Mouse (Mus musculus): ENCODE measurements at regions not wholly inside any gene's neighbourhood (a gene's known extent, or its start where the extent isn't known, plus 50 kb on each side); places are given as distances from the start of the nearest gene placed in this dataset.
"Not testable (repeated sequence)": the region's sequence is repeated elsewhere in the genome, so short reads cannot be mapped to it uniquely, and the experiment has no call there.

DNA sequence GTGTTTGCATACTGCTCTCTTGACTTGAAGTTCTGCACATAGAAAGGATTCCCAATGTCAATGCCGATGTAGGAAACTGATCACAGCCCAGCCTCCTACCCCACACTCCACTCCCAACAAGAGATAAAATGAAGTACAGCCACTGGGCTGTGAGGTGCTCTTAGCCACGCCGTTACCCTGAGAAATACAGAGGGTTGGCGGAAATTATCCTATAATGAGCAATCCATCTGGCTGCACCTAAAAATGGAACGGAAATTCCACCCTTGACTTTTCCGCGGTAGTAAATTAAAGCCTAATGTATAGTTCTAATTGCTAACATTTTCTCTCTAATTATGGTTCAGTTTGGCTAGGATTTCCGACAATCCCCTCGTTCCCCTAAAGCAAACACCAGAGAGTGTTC lies 97.2 kb upstream of the Otx2 start:
- intact Hi-C loops (cut with DNase I), result no loop called here
- DNase-seq (ENCODE audit: extremely low spot score in 1 of 2, low spot score in 2 of 2), result no peak

DNA sequence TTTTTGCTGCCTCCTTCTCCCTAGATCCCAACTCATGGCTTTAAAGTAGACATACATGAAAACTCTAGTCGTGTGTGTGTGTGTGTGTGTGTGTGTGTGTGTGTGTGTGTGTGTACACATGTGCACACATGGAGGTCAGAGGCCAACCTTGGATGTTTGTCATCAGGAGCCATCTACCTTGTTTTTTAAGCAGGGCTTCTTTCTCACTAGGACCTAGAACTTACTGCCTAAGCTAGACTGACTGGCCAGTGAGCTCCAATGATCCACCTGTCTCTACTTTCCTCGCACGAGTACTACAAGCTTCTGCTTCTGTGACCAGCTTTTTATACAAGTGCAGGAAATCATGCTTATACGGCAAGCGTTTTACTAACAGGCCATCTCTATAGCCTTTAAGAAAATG lies 89.1 kb upstream of the Otx2 start:
- DNase-seq (ENCODE audit: extremely low spot score in 1 of 2, low spot score in 2 of 2), result no peak
- intact Hi-C loops (cut with DNase I), result no loop called here

DNA sequence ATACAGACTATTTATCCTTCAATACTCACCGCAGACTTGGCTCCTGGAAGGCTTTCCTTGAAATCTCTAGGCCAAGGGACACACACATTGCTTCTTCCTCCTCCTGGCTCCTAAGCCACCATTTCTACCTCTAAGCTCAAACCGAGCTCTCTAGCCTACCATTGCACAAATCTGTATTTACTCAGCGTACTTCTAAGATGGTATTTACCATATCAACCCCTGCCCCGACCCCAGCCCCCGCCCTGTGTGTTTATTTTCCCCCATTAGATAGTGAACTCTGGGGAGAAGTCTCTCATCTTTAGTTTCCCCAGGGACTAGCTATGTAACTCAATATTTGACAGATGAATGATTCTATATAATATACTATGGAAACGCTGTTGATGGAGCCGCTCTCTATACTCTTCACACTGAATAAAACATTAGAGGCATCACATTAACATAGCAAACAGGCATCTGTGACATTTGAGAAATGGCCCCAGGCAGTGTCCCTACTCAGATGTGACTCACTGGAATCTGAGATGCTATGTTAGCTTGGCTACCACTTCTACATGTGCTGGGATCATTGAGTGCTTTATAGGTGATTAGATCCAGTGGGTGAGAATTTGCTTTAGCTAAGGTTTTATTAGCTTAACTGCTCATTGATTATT lies 87.5 kb upstream of the Otx2 start:
- DNase-seq (ENCODE audit: extremely low spot score in 1 of 2, low spot score in 2 of 2), result no peak

DNA sequence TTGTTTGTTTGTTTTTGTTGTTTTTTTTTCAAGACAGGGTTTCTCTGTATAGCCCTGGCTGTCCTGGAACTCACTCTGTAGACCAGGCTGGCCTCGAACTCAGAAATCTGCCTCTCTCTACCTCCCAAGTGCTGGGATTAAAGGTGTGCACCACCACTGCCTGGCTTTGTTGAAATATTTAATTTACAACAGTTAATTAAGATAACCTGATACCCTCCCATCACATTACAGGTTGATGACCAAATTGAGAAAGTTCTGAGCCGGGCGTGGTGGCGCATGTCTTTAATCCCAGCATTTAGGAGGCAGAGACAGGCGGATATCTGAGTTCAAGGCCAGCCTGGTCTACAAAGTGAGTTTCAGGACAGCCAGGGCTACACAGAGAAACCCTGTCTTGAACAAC lies 81.5 kb upstream of the Otx2 start:
- DNase-seq (ENCODE audit: extremely low spot score in 1 of 2, low spot score in 2 of 2); intact Hi-C loops (cut with DNase I): not testable (repeated sequence)

More for the DNA sequence above, 87.5 kb upstream of the Otx2 start:
- intact Hi-C loops (cut with DNase I), result no loop called here

GRCm38 (mm10) chr14:48754080-48754720 lies 80.6 kb upstream of the Otx2 start:
- intact Hi-C loops (cut with DNase I), result no loop called here
- DNase-seq (ENCODE audit: extremely low spot score in 1 of 2, low spot score in 2 of 2), result no peak

DNA sequence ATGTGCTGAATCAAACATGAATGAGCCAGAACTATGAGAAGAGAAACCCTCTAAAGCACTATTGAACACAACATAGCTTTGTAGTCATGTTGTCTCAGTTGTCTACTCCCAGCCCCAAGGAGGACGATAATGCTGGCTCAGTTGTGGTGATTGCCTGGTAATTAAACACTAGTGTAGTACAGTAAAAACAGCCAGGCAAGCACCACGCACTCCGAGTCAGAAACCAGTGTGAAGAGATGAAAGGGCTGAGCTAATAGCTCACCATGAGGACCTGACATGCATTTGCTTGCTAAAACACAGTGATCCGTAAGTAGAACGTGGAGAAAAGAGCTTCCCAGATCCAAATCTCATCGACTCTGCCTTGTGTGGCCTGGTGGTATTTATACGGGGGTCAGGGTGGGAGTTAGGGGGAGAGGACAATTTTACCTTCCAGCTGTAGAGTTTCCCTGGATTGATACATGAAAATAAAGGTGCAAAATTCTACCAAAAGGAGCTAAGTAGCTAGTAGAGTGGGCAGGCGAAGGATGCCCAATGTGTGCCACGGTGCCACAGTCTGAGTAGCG lies 80.0 kb upstream of the Otx2 start:
- DNase-seq (ENCODE audit: extremely low spot score in 1 of 2, low spot score in 2 of 2), result no peak
- intact Hi-C loops (cut with DNase I), result no loop called here

GRCm38 (mm10) chr14:48753084-48753483 lies 79.5 kb upstream of the Otx2 start:
- intact Hi-C loops (cut with DNase I), result no loop called here

GRCm38 (mm10) chr14:48752579-48752905 lies 78.9 kb upstream of the Otx2 start:
- intact Hi-C loops (cut with DNase I), result no loop called here
- DNase-seq (ENCODE audit: extremely low spot score in 1 of 2, low spot score in 2 of 2), result no peak

More at GRCm38 (mm10) chr14:48753084-48753483, 79.5 kb upstream of the Otx2 start:
- no peak for DNase-seq (ENCODE audit: extremely low spot score in 1 of 2, low spot score in 2 of 2)

DNA sequence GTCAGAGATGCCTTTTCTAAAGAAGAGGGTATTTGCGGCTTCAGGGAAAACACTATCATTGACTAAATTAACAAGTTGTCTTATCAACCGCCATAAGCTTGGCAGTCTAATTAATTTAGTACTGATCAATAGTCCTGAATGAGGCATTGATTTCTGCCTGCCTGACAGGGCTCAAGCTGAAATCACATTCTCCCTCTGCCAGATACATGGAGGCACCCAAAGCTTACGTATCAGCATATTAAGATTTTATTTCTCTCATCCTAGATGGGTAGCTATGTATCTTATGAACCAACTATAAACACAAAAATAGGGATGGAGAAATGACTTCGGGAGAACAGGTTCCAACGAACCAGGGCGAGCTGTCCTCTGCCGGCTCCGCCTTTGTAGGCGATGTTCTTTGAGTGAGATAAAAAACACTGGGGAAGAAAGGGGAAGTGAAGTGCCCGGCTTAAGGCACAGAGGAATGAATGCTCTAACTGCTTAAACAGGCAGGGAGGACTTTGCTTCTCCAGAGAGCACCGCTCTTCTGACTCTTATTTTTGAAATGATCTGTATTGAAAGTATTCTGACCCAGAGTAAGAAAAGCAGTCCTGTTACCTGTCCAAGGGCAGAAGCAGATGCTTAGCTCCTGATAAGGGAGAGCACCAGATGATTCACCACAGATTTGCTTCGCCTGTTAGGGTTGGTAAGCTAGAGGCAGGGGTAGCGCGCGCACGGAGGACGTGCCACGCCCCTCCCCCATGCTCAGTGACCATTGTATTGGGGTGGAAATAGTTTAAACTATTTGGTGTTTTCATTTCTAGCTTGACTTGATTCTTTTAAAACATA lies 78.3 kb upstream of the Otx2 start:
- DNase-seq (ENCODE audit: extremely low spot score in 1 of 2, low spot score in 2 of 2), result peak in 1 of 2 experiments; percentile 17
- intact Hi-C loops (cut with DNase I), result no loop called here

DNA sequence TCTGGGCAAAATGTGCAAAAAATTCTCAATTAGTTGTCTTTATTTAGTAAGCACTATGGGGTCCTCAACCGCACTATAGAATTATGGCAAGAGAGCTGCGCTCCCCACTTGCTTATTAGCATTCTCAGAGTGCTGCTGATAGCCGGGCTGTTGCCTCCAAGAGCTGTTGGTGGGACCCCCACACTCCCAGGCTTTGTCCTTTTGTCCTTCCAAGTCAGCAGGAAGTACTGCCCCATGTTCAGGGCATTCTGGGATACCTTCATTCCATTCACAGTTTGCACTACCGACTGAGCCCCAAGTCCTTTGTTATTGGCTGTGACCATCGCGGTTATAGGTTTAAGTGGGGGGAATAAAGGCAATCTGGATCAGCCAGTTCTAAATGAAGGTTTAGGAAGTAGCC lies 77.4 kb upstream of the Otx2 start:
- DNase-seq (ENCODE audit: extremely low spot score in 1 of 2, low spot score in 2 of 2), result no peak
- intact Hi-C loops (cut with DNase I), result no loop called here

DNA sequence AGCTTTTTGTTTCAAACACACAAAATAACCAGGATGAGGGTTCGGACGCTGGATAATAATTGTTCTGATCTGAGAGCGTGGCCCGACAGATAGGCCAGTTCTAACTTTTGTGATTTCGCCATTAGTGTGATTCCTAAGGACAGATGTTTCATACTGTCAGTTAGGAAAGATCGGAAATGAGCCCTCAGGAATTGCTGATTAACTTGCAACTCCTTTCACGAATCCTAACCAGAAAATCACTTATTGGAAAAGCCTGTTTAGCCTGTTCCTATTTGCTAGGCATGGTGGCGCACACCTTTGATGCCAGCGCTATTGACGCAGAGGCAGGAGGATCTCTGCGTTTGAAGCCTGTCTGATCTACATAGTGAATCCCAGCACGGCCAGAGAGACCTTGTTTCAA lies 75.4 kb upstream of the Otx2 start:
- intact Hi-C loops (cut with DNase I), result no loop called here
- no peak for DNase-seq (ENCODE audit: extremely low spot score in 1 of 2, low spot score in 2 of 2)

GRCm38 (mm10) chr14:48747936-48748335 lies 74.3 kb upstream of the Otx2 start:
- intact Hi-C loops (cut with DNase I), result no loop called here
- no peak for DNase-seq (ENCODE audit: extremely low spot score in 1 of 2, low spot score in 2 of 2)

DNA sequence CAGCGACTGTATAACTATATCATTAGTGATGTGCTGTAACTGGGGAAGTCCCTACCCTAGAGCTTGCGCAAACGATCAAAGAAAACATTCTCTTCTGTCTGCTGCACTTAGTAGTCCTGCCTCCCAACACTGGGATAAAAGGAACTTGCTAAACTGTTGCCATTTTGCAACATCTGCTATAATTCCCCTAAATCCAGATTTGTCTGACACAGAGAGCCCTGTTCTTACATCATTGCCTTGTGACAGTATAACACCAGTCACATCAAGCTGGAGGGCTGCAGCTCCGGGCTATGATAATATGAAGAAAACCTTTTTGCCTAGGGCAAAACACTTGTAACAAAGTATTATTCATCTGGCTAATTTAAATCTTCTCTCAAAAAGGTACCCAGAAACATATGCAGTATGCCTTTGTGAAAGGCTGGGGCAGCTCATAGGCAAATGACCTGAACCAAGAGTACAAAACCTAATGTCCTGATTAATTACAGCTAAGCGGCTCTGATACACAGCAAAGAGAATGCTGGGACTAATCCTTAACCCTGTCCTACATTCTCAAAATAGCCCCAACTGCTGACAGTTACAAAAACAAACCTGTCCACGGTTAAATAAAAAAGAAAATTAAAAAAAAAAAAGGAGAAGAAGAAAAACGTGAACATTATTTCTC lies 67.5 kb upstream of the Otx2 start:
- no peak for DNase-seq (ENCODE audit: extremely low spot score in 1 of 2, low spot score in 2 of 2)
- intact Hi-C loops (cut with DNase I), result no loop called here

DNA sequence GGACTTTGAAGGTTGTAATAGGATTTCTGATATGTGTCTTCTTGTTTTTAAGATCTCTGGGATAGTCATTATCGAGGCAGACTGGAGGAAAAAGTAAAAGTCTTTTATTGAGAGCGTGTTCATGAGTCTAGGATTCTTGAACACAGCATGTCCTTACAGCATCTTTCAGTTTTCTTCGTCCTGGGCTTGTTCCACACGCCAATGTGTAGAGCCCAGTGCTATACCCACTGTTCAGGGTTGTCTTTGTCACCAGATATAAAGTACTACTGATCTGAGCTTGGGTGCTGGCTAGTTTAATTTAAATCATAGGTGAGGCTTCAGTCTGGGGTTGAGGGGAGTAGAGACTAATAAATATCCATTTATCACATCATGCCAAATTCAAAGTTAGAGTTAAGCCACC lies 65.5 kb upstream of the Otx2 start:
- intact Hi-C loops (cut with DNase I), result no loop called here
- no peak for DNase-seq (ENCODE audit: extremely low spot score in 1 of 2, low spot score in 2 of 2)

DNA sequence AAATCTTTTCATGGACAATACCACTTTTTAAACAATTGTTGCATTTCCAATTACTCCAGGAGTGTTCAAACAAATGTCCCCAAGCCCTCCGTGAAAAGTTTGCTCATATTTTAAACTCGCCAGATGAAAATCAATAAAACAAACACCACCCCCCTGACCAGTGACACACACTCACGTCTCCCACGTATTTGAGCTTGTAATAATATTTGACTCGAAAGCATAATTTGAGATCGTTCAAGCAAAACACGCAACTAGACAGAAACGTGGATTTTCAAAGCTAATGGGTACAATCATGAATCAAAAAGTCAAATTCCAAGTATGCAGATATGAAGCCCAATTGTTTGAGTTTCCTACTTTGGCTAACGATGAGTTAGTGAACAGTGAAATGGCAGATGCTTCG lies 65.0 kb upstream of the Otx2 start:
- no peak for DNase-seq (ENCODE audit: extremely low spot score in 1 of 2, low spot score in 2 of 2)
- intact Hi-C loops (cut with DNase I), result no loop called here

GRCm38 (mm10) chr14:48738213-48738612 lies 64.6 kb upstream of the Otx2 start:
- no peak for DNase-seq (ENCODE audit: extremely low spot score in 1 of 2, low spot score in 2 of 2)
- intact Hi-C loops (cut with DNase I), result no loop called here

DNA sequence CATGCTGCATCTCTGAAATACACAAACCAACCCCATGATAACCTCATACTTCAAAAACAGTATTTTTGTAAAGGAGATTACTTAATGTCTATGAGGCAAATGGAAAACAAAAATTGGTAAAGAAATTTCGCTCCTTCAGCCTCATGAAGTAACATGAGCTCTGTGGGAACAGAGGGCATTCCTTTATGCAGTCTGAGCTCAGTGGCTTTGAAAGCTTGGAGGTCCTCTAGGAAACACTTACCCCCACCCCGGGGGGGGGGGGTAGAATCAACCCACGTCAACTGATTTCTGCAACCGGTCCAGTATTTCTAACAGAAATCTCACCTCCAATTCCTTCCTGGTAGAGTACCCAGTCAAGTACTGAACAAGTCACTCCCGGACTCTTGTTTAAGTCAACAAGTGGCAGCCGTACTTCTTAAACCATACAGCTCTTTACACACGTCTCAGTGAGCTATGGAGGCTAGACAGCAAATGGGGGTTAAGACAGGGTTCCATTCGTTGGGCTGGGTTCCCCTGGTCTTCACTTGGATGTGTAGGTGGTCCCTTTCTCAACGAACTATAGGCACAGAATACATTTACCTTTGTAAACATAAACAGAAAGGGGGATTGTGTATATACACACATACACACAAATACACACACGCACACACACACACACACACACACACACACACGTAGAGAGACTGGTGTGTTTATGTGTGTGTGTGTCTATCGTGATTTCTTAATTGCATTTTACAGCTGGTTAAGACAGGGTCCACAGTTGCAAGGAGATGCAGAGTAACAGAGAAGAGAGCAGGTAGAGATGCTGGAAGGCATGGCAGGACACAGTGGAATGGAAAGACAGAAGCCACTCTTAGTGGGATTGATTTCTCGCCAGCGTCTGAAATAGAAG lies 63.6 kb upstream of the Otx2 start:
- DNase-seq (ENCODE audit: extremely low spot score in 1 of 2, low spot score in 2 of 2), result no peak
- intact Hi-C loops (cut with DNase I), result no loop called here

DNA sequence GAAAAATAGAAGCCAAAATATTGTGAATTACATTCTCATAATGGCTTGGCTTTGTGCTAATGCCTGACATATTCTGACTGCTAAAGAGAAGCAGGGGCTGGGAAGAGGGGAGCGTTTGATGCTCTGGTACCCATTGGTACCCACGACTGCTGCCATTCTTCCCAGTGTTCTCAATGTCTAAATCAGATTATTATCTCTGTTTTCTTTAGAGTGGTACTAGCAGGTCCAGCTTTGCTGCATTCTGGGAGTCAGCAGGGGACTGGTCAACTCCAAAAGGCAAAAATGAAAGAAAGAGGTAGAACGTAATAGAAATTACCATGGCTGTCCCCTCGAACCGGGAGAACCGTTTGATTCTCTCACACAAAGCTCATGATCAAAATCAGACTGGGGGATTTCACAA lies 62.6 kb upstream of the Otx2 start:
- no peak for DNase-seq (ENCODE audit: extremely low spot score in 1 of 2, low spot score in 2 of 2)
- intact Hi-C loops (cut with DNase I), result no loop called here

GRCm38 (mm10) chr14:48729996-48730395 lies 56.4 kb upstream of the Otx2 start:
- intact Hi-C loops (cut with DNase I), result no loop called here
- no peak for DNase-seq (ENCODE audit: extremely low spot score in 1 of 2, low spot score in 2 of 2)

All from left cerebral cortex, postnatal 10 days (tissue).